Mouse (Mus musculus) hindbrain, embryonic 11.5 days (tissue): ENCODE data around the gene Tbc1d22a. TPM values are rescaled to one million over a fixed set of nuclear protein-coding genes. Genes with fewer than 3 reads are reported as not detected.

Experiments used
- ATAC-seq: fragments of 200-750 bp; cut with Nextera tagmentation; 2 replicates; pipeline ENCODE4 v1.8.0; 2017; ENCODE audit warnings: mild to moderate bottlenecking, moderate TSS enrichment, moderate library complexity; ENCODE audit not compliant: low FRiP score
- DNase-seq: peaks from one replicate; pipeline ENCODE4 v3.0.0-alpha.2; 2015; ENCODE audit warnings: low spot score
- H3K27ac ChIP-seq: fragments of 300-500 bp; sonication (generic); 2 replicates; pipeline ENCODE4 v1.5.1; 2014; ENCODE audit warnings: mild to moderate bottlenecking, low read depth, low read length
- H3K27me3 ChIP-seq: fragments of 300-500 bp; sonication (generic); 2 replicates; pipeline ENCODE4 v1.6.1; 2014; ENCODE audit warnings: mild to moderate bottlenecking, low read length, moderate library complexity, mixed read lengths; ENCODE audit not compliant: control insufficient read depth, insufficient read depth
- H3K36me3 ChIP-seq: fragments of 300-500 bp; sonication (generic); 2 replicates; pipeline ENCODE4 v1.6.1; 2014; ENCODE audit warnings: mild to moderate bottlenecking, low read length, moderate library complexity, mixed read lengths; ENCODE audit not compliant: control insufficient read depth, insufficient read depth
- H3K4me1 ChIP-seq: fragments of 300-500 bp; sonication (generic); replicated peaks from 2 replicates; pipeline ENCODE4 v1.6.1; 2014; ENCODE audit warnings: low read length, mixed read lengths; ENCODE audit not compliant: control insufficient read depth, insufficient read depth
- H3K4me2 ChIP-seq: fragments of 300-500 bp; sonication (generic); replicated peaks from 2 replicates; pipeline ENCODE4 v1.6.1; 2014; ENCODE audit warnings: mild to moderate bottlenecking, low read depth, low read length
- H3K4me3 ChIP-seq: fragments of 300-500 bp; sonication (generic); 2 replicates; pipeline ENCODE4 v1.5.1; 2014; ENCODE audit warnings: low read depth, low read length
- H3K9ac ChIP-seq: fragments of 300-500 bp; sonication (generic); 2 replicates; pipeline ENCODE4 v1.6.1; 2014; ENCODE audit warnings: low read depth, low read length
- H3K9me3 ChIP-seq: fragments of 300-500 bp; sonication (generic); 2 replicates; pipeline ENCODE4 v1.6.1; 2016; ENCODE audit warnings: low read length; ENCODE audit not compliant: control insufficient read depth
- WGBS: fragments of 180-500 bp; shearing (Covaris S2); extraction: QIAGEN DNeasy Blood & Tissue Kit; methylation state at CpG from one replicate; pipeline ENCODE4 v1.1.7; 2014; 5-methylcytosine and 5-hydroxymethylcytosine counted together
- polyA plus RNA-seq: library from polyadenylated mRNA; unstranded; fragments of >200 nt; fragmentation: Nextera tagmentation; extraction: Ambion mirVana; gene quantifications from 2 replicates; pipeline ENCODE4 v1.2.1, GENCODE M21; 2014

Tbc1d22a gene
- polyA plus RNA-seq, 1 experiment from 2014 or later, result 7.3 TPM

- Histone ChIP-seq H3K4me2 (no peak overlapping the region), H3K27me3 (no peaks in the 10 kb centered on the region), H3K36me3 (no peaks in the 10 kb centered on the region), H3K4me3 (no peak overlapping the region), H3K27ac (no peak overlapping the region), H3K4me1 (no peaks in the 10 kb centered on the region), H3K9ac (no peak overlapping the region), H3K9me3 (no peaks in the 10 kb centered on the region)
- no peak for ATAC-seq
- DNase-seq, result no peak
- 100% methylated on average over 1 of the region's 1 CpGs for WGBS
Measured at GRCm38 (mm10) chr15:86303876-86304275, 89.6 kb downstream of the Tbc1d22a start.

GRCm38 (mm10) chr15:86304861-86305260, 90.6 kb downstream of the Tbc1d22a start:
- Histone ChIP-seq H3K4me3 (no peak overlapping the region), H3K36me3 (no peaks in the 10 kb centered on the region), H3K27ac (no peak overlapping the region), H3K9me3 (no peaks in the 10 kb centered on the region), H3K4me2 (no peak overlapping the region), H3K4me1 (no peaks in the 10 kb centered on the region), H3K27me3 (no peaks in the 10 kb centered on the region), H3K9ac (no peak overlapping the region)
- 85% methylated on average over 3 of the region's 3 CpGs for WGBS
- ATAC-seq (no peak), DNase-seq (no peak)

- Histone ChIP-seq H3K9me3 (no peaks in the 10 kb centered on the region), H3K4me1 (no peaks in the 10 kb centered on the region), H3K9ac (no peak overlapping the region), H3K27ac (no peak overlapping the region), H3K4me2 (no peak overlapping the region), H3K27me3 (no peaks in the 10 kb centered on the region), H3K4me3 (no peak overlapping the region), H3K36me3 (no peaks in the 10 kb centered on the region)
- no peak for ATAC-seq
- 79% methylated on average over 3 of the region's 3 CpGs for WGBS
- DNase-seq, result no peak
Measured at GRCm38 (mm10) chr15:86305290-86305689, 91.0 kb downstream of the Tbc1d22a start.

GRCm38 (mm10) chr15:86309213-86309829, 95.1 kb downstream of the Tbc1d22a start:
- no peak overlapping the region for H3K4me2 ChIP-seq
- H3K27ac ChIP-seq, result no peak overlapping the region
- H3K9ac ChIP-seq, result no peak overlapping the region
- ATAC-seq (no peak), DNase-seq (no peak)
- H3K4me1 ChIP-seq, result no peaks in the 10 kb centered on the region
- no peaks in the 10 kb centered on the region for H3K9me3 ChIP-seq
- 95% methylated on average over 5 of the region's 5 CpGs for WGBS
- no peaks in the 10 kb centered on the region for H3K36me3 ChIP-seq
- H3K4me3 ChIP-seq, result no peak overlapping the region
- H3K27me3 ChIP-seq, result no peaks in the 10 kb centered on the region

GRCm38 (mm10) chr15:86320803-86321510, 106.7 kb downstream of the Tbc1d22a start:
- WGBS, result 79% methylated on average over 19 of the region's 19 CpGs
- Histone ChIP-seq H3K4me2 (no peak overlapping the region), H3K4me3 (no peak overlapping the region), H3K9me3 (no peaks in the 10 kb centered on the region), H3K4me1 (no peaks in the 10 kb centered on the region; the same call in 1 of the 2 replicates), H3K27me3 (no peaks in the 10 kb centered on the region), H3K9ac (no peak overlapping the region), H3K36me3 (no peaks in the 10 kb centered on the region), H3K27ac (no peak overlapping the region)
- no peak for ATAC-seq
- no peak for DNase-seq

GRCm38 (mm10) chr15:86326341-86326740, 112.1 kb downstream of the Tbc1d22a start:
- Histone ChIP-seq H3K4me1 (no peaks in the 10 kb centered on the region; the same call in 1 of the 2 replicates), H3K9ac (no peak overlapping the region), H3K36me3 (no peaks in the 10 kb centered on the region), H3K27me3 (no peaks in the 10 kb centered on the region), H3K4me2 (no peak overlapping the region), H3K27ac (no peak overlapping the region), H3K4me3 (no peak overlapping the region), H3K9me3 (no peaks in the 10 kb centered on the region)
- WGBS, result 91% methylated on average over 4 of the region's 4 CpGs
- DNase-seq (no peak), ATAC-seq (no peak)

GRCm38 (mm10) chr15:86329911-86330310, 115.7 kb downstream of the Tbc1d22a start:
- WGBS, result 62% methylated on average over 7 of the region's 7 CpGs
- Histone ChIP-seq H3K9me3 (no peaks in the 10 kb centered on the region), H3K4me2 (no peak overlapping the region), H3K27me3 (no peaks in the 10 kb centered on the region), H3K4me3 (no peak overlapping the region), H3K36me3 (no peaks in the 10 kb centered on the region), H3K4me1 (no peaks in the 10 kb centered on the region), H3K9ac (no peak overlapping the region), H3K27ac (0 out of 2 replicates have a peak overlapping the region, but pooled peaks have one; percentile 33)
- ATAC-seq (no peak), DNase-seq (no peak)

GRCm38 (mm10) chr15:86330454-86330853, 116.2 kb downstream of the Tbc1d22a start:
- WGBS, result 64% methylated on average over 7 of the region's 7 CpGs
- Histone ChIP-seq H3K4me3 (no peak overlapping the region), H3K27ac (peak overlapping the region; percentile 33), H3K4me2 (no peak overlapping the region), H3K36me3 (no peaks in the 10 kb centered on the region), H3K4me1 (no peaks in the 10 kb centered on the region), H3K9ac (no peak overlapping the region), H3K9me3 (no peaks in the 10 kb centered on the region), H3K27me3 (no peaks in the 10 kb centered on the region)
- ATAC-seq (no peak), DNase-seq (no peak)
